Mouse (Mus musculus): ENCODE results near the gene Abcb1b. TPM values are rescaled to one million over a fixed set of nuclear protein-coding genes. Genes with fewer than 3 reads are reported as not detected.
"Not testable (repeated sequence)": the region's sequence is repeated elsewhere in the genome, so short reads cannot be mapped to it uniquely, and the experiment has no call there.

Gene Abcb1b
- total RNA-seq, 2 experiments from 2014 or later: 1.8 to 2.5 TPM

DNA sequence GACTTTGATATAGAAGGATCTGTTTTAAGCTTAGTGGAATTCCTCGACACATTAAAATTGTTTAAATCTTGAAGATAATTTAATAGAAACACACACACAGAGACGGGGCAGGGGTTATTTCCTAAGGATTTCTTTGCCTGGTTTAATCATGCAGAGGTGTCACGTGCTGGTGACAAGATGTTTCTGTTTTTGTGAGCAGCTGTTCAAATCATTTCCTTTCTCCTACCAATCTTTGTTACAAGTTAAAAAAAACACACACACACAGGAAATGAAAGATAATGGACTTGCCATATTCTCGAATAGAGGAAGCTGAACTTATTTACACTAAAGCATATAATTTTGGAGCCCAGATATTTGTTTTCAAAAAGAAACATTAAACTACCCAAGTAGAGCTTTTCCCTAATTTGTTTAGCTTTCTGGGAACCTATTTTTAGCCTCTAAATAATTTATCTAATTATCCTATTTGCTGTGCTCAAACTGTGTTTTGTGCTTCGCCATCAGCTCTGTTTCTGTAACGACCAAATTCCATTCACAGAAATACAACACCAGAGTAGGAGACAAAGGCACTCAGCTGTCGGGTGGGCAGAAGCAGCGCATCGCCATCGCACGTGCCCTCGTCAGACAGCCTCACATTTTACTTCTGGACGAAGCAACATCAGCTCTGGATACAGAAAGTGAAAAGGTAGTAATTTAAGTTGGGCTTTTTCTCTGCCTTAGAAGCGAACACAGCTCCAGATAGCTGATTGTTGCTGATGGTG, 65.8 kb downstream of the Abcb1b start:
- no peak for DNase-seq (ENCODE audit: low spot score in 2 of 2)

DNA sequence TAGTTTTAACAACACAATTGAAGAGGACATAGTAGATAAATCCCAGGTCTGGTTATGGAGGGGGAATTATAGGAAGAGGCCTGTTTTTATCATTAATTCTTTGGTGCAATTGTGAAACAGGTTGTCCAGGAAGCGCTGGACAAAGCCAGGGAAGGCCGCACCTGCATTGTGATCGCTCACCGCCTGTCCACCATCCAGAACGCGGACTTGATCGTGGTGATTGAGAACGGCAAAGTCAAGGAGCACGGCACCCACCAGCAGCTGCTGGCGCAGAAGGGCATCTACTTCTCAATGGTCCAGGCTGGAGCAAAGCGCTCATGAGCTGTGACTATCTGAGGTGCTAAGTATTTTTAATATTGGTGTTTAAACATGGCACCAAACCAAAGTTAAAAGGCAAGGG, 67.7 kb downstream of the Abcb1b start:
- DNase-seq (ENCODE audit: low spot score in 2 of 2): not testable (repeated sequence)

DNA sequence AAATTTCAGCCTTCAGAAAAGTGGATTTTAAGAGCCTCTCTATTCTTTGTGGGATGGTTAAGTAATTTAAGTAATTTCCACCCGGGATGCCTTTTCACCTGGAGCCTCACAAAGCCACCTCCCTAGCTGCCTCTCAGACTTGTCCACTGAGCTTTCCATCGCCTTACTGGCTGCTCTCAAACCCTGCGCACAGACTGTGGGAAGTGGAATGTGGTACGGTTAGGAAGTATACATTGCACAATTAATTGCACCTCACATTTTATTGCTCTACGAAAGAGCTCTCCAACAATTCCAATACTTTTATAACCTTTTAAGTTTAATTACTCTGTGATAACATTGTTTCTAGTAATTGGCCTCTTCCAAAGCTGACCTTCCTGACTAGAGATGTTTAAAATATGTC, 68.4 kb downstream of the Abcb1b start:
- no peak for DNase-seq (ENCODE audit: low spot score in 2 of 2)

DNA sequence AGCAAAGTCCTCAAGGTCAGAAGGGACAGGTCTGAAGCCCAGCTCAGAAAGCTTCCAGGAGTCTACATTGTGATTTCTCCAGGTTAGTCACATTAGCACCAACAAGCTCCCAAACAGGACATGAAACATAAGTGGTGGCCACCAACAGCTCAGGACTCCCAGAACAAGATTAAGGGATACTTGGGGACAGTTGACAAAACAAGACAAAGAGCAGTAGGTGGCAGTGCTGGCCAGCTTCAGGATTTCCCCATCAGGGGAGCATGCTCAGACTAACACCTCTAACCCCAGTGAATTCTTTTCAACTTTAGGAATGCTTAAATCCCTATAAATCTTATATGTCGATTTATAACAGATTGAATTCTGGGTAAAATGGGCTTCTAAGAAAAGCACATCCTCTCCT, 70.1 kb downstream of the Abcb1b start:
- no peak for DNase-seq (ENCODE audit: low spot score in 2 of 2)

DNA sequence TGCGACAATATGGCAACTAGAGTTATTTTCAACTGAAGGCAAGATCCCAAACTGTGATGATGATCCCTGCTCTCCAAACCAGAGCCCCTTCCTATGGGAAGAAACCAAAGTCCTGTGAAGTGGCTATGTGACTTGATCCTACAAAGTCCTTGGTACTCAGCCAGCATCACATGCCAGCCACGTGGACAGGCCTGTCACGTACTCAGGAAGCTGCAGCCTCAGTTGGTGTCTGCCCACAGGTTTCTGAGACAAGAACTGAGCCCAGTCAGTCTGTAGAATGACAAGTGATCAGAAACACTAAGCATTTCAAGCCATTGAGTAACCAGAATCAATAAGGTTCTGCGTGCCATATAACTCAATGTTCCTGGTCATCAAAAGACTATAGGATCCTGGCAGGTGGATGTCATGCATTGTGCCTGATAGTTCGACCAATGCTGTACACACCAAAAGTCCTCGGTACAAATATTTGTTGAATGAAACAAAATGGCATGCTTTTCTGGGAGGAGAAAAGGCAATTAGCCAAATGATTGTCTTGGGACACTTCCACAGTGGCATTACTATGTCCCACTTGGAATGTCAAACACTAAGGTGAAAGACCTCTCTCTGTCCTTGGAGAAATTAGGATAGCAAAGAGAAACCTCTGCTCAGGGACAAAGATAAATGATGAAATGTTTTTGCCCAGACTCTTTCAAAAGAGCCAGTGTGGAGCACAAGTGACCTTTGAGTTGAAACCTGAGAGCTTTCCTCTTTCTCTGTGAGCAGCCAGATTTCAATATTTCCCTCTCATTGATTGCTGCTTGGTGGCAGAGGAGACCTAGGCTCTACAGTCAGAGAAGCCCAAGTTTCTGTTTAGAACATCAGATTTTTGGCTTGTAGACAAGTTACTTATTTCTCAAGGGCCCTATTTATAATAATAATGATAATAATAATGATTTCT, 75.3 kb downstream of the Abcb1b start:
- no peak for DNase-seq (ENCODE audit: low spot score in 2 of 2)

DNA sequence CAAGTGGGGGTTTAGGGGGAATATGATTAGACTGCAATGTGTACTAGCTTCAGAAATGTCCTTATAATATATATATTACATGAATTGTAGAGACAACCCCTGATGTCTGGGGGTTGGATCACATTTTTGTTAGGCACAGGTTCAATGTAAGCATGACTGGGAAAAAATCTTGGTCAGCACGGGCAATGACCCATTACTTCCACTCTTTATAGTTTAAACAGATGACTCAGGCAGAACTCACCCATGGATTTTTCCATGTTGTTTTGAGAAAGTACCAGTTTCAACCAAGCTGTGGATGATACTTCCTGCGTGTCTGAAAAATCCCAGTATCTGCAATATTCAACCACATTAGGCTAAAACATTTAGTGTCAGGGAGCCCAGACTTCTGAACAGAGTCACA, 79.1 kb downstream of the Abcb1b start:
- no peak for DNase-seq (ENCODE audit: low spot score in 2 of 2)

DNA sequence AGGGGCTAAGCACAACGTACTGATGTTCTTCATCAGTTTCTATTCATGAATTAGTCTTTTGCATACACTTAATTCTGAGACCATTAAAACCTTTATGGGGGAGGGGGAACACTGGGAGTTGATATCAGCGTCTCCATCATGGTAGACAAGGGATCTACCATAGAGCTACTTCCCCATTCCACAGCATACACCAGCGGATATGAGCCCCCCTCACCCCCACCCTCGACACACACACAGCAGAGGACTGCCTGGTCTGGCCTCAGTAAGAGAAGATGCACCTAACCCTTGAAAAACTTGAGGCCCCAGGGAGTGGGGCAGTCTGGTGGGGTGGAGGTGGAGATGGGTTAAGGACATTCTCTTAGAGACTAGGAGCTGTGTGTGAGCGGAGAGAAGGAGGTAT, 79.9 kb downstream of the Abcb1b start:
- no peak for DNase-seq (ENCODE audit: low spot score in 2 of 2)

DNA sequence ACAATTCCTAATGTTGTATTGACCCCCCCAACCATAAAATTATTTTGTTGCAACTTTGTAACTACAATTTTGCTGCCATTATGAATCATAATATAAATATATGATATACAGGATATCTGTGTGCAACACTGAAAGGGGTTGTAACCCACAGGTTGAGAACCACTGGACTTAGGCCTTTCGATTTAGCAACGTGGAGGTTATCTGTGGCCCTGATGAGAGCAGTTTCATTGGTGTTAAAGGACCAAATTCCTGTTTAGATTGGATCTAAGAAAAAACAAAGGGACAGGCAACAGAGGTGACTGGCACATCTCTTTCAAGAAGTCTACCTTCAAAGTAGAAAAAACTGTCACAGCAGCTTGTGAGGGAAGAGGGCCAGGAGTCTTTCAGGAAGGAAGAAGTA, 87.9 kb downstream of the Abcb1b start:
- no peak for DNase-seq (ENCODE audit: low spot score in 2 of 2)

DNA sequence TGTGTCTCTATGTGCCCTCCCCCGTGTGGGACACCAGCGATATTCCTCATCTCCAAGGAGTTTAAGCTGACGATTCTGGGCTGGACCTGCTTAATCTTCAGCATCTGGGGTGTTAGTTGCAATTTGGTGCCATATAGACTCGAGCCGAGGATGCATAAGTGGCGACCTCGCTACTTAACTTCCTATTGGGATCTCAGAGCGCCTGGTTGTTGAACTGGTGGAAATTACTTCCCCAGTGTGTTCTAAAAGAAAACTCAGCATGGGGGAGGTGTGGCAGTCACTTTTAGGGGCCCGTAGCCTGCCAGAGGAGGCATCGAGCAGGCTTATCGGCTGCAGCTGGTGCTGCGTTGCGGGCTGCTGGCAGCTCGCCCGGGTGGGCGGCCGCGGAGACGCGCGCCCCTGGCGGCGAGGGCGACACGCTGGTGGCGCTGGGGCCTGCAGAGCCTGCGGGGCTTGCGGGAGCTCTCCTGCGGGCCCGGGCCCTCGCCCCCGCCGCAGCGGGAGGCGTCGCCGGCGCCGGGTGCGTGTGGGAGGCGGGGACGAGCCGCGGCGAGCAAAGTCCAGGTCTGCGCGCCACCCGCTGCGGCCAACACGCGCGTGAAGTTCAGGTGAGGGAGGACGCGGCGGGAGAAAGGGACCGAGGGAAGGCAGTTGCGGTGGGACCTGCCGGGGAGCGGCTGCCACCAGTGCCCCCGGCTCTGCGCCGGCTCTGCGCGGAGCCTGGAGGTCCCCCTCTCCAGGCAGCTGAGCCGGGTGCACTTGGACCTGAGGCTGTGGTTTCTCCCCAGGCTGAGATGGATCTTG, 95.6 kb downstream of the Abcb1b start, which contains the start of gene Abcb4:
Gene Abcb4, plus strand, starts transcription at position 418 of the 804 bp plus-strand sequence.
- DNase-seq (ENCODE audit: low spot score in 2 of 2): peak; percentile 42 to 47

DNA sequence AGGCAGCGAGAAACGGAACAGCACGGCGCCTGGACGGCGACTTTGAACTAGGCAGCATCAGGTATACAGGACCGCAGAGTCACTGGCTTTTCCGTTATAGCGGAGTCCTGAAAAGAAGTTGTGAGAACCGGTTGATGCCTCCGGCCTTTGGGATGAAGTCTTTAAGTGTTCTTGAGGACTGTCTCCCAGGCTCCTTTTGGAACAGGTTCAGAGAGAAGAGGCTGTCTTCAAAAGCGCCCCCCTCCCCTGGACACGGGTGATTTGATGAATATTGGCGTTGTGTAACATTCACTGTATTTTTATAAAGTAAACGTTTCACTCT, 96.1 kb downstream of the Abcb1b start:
- DNase-seq (ENCODE audit: low spot score in 2 of 2): no peak

DNA sequence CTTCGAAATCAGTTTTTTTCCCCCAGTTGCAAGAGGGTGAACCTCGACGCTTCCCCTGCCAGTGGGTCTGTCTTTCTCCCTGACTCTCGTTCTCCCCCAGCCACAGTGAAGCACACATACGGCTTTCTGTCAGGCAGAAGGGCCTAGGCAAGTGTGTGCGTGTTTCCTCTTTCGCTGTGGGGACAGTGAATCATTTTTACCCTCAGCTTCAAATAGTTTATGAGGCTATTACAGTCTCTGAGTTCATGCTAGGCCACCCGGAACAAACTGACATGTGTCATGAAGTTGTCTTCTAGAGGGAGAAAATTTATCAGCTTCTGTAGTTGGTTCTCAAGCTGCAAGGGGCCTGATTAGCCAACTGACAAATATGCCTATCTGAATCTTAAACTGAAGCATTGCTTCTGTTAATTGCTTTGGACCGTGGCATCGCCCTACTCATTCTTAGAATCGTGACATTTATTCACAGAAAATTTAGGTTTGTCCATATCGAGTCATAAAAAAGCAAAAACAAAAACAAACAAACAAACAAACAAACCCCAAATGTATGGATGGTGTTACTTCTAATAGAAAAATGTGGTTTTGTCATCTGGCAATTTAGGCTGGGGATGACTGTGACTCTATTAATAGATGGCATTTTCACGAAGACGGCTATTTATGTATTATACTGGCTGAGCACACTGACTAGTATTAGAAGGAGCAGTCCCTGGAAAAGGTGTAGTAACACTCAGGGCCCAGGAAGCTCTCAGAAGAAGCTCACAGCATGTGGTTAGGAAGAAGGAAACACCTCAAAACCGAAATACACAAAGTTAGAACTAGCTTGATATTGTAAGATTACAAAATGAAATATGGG, 96.9 kb downstream of the Abcb1b start:
- no peak for DNase-seq (ENCODE audit: low spot score in 2 of 2)

DNA sequence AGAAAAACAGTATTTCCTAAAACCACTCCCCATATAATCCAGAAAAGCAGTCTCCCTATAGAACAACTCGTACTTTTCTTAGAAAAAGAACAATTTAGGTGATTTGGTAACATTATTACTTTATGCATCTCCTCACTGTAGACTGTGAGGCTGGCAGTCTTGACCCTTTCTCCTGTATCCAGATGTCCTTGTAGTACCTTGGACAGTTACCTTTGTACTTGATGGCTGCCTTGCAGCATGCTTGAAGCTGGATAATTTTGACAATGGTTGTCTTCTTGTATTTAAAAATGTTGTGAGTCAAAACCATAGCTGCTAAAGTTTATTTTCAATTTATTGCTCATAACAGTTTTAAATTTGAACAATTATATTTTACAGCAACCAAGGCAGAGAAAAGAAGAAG, 98.3 kb downstream of the Abcb1b start:
- no peak for DNase-seq (ENCODE audit: low spot score in 2 of 2)

DNA sequence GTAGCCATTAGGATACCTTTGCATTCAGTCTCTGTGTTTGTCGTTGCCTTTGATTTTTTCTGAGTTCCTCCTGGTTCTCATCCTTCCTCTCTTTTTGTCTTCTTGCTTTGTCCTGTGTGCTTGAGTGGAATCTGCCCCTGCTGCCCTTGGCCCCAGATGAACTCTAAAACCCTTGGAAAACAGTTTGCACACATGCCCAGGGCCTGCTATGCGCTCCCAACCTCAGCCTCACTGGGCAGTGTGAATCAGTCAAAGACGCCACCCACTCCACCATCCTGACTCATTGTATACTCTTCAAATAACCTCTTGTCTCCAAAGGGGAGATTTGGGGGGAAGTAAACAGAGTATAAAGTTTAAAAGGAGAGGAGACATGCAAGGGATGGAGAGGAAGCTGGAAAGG, 100.3 kb downstream of the Abcb1b start:
- DNase-seq (ENCODE audit: low spot score in 2 of 2): no peak

DNA sequence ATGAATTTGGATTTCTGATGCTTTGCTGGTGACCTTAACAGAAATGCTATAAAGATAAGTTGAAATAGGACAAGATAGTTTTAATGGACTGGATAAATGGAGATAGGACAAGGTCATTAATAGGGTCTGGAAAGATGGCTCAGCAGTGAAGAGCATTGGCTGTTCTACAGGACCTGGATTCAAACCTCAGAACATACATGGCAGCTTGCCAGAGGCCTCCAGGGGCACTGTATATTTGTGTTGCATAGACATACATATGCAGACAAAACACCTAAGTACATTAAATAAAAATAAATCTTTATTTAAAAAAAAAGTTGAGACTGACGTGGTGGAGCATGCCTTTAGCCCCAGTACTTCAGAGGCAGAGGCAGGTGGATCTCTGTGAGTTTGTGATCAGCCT, 103.1 kb downstream of the Abcb1b start:
- DNase-seq (ENCODE audit: low spot score in 2 of 2): no peak

DNA sequence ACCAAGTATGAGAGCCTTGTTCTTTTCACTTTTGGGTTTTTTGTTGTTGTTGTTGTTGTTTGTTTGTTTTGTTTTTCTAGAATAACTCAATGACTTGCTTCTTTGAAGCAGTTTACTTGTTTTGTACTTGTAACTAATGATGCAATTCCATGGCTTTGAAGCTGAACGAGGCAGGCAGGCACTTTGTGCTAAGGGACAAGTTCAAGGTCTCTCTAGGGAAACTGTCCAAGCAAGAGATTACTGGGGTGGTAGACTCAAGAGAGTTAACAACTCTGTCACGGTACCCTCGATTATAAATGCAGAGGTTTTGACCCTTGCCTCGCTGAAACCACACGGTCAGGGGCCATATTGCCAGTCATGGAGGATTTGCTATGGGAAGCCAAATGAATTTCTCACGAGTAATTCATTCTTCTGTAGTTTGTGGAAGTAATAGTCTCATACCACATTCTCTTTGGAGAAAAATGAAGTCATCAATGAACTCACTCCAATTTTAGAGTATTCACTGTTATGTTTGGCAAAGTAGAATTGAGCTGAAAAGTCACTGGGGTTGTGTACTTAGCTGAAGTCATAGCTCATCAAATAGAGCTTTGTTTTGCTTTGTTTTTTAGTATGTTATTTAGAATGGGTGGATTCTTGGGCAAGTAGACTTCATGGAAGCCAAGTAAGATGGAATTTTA, 104.3 kb downstream of the Abcb1b start:
- DNase-seq (ENCODE audit: low spot score in 2 of 2): no peak

DNA sequence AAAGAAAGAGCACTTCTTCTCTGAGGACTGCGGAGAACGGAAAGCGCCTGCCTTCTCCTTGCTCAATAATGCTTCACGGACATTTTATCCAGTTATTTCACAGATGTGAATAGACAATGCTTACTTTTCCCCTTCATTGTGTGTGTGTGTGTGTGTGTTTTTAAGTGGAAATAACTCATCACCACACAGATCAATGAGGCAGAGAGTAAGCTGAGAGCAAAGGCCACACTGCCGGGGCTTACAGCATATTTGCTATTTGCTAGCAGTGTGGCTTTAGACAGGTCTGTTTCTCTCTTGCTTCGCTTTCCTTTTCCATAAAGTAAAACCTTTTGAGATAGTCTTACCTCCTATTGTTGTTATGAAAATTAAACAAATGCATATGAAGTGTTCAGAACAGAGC, 106.6 kb downstream of the Abcb1b start:
- no peak for DNase-seq (ENCODE audit: low spot score in 2 of 2)

DNA sequence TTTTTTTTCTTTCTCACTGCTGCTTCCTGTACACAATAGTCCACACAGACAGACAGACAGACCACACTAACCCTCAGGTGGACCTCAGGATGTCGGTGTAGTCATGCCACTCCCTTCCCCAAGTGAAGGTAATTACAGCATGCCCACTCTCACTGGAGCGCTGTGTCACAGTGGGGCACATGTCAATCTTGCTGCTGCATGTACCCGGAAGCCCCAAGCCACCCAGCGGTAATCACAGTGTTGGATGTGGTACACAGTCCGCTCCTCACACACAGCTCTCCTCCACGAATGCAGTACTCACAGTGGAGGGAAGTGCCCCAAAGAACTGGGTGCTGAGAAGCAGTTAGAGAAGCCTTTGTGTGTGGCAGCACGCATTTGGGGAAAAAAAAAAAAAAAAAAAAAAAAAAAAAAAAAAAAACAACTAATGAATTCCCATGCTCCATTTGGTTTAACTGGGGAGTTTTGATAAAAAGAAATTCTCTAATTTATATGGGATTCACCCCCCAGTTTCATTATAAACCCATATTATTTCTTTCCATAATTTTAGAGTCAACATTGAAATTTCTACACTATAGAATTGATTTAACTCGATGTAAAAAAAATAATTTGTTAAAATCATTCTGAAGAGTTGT, 113.7 kb downstream of the Abcb1b start:
- DNase-seq (ENCODE audit: low spot score in 2 of 2): no peak

Measured in gastrocnemius, postnatal 4 days (tissue).